Mouse (Mus musculus): ENCODE results near the gene Sppl3.
"Not testable (repeated sequence)": the region's sequence is repeated elsewhere in the genome, so short reads cannot be mapped to it uniquely, and the experiment has no call there.

Sppl3 gene

DNA sequence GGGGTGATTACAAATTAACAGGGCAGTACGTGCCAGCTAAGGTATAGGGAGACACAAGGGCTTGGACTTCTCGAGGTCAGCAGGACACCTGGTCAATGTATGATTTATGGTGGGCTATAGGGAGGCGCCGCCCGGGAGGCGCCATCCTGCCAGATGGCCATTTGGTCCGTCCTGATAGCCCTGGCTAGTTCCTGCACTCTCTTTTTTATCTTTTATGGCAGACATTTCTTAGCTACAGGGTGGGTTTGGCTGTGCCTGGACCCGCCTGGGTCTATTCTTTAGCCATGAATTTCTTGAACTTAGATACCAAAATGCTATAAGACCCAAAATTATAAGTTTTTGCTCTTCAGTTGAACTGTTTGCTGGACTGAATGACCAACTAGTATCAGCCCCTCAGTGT, 62.4 kb downstream of the Sppl3 start:
- ATAC-seq (ENCODE audit: low TSS enrichment): not testable (repeated sequence)

- no peak for ATAC-seq (ENCODE audit: low TSS enrichment)
Measured at GRCm38 (mm10) chr5:115074749-115075148, 63.8 kb downstream of the Sppl3 start.

GRCm38 (mm10) chr5:115076144-115076901, 65.4 kb downstream of the Sppl3 start:
- no peak for ATAC-seq (ENCODE audit: low TSS enrichment)

DNA sequence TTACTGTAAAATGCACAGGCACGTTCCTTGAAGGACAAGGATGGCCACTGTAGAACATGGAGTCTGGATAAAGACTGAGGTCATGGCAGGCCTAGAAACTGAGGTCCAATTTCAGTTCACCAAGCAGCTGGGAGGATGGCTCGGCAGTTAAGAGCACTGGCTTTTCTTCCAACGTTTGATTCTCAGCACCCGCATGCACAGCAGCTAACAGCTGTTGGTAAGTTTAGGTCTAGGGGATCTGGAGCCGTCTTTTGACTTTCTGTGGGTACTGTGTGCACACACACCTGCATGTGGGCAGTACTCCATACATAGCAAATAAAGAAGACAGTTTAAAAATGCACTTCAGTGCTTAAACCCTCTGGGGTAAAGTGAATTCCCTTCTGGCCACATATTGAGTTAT, 70.7 kb downstream of the Sppl3 start:
- ATAC-seq (ENCODE audit: low TSS enrichment): no peak

GRCm38 (mm10) chr5:115083492-115083891, 72.6 kb downstream of the Sppl3 start:
- ATAC-seq (ENCODE audit: low TSS enrichment): no peak

GRCm38 (mm10) chr5:115085675-115086074, 74.7 kb downstream of the Sppl3 start:
- no peak for ATAC-seq (ENCODE audit: low TSS enrichment)

- no peak for ATAC-seq (ENCODE audit: low TSS enrichment)
Measured at GRCm38 (mm10) chr5:115089592-115090268, 78.8 kb downstream of the Sppl3 start.

- no peak for ATAC-seq (ENCODE audit: low TSS enrichment)
Measured at GRCm38 (mm10) chr5:115091015-115091414, 80.1 kb downstream of the Sppl3 start.

- ATAC-seq (ENCODE audit: low TSS enrichment): no peak
Measured at GRCm38 (mm10) chr5:115091776-115092175, 80.8 kb downstream of the Sppl3 start.

GRCm38 (mm10) chr5:115098195-115098594, 87.3 kb downstream of the Sppl3 start, which contains the start of gene Gm10401:
Gm10401 (minus strand) TSS chr5:115098295.
- no peak for ATAC-seq (ENCODE audit: low TSS enrichment)

DNA sequence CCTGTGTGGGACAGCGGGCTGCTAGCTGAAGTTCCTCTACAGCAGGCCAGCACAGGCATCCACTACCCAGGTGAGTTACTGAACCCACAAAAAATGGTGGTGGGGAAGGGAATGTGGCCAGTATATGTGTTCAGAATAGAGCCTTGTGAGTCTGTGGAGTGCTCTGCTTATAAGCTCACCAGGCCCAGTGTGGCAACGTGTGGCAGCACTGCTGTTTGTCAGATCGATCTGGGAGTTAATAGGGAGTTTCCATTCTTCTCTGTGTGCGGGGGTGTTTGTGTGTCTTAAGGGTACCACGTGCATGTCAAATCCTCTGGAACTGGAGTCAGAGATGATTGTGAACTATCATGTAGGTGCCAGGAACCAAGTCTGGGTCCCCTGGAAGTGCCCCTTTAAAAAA, 88.6 kb downstream of the Sppl3 start:
- no peak for ATAC-seq (ENCODE audit: low TSS enrichment)

GRCm38 (mm10) chr5:115099991-115100390, 89.1 kb downstream of the Sppl3 start:
- ATAC-seq (ENCODE audit: low TSS enrichment): no peak

- ATAC-seq (ENCODE audit: low TSS enrichment): no peak
Measured at GRCm38 (mm10) chr5:115100473-115100872, 89.5 kb downstream of the Sppl3 start.

DNA sequence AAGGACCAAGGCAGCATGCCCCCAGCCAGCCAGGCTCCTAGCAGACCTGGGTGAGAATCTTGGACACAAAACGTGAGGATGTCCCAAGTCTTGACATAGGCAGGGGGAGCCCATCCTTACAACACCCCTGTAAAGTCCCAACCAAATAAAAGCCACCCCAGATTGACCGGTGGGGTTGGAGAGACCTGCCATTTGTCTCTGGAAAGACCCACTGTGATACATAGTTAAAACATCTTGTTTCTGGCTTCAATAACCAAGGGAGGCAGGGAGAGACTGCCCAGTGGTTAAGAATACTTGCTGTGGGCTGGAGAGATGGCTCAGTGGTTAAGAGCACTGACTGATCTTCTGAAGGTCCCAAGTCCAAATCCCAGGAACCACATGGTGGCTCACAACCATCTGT, 91.3 kb downstream of the Sppl3 start:
- ATAC-seq (ENCODE audit: low TSS enrichment): no peak

GRCm38 (mm10) chr5:115103253-115103652, 92.3 kb downstream of the Sppl3 start:
- not testable (repeated sequence) for ATAC-seq (ENCODE audit: low TSS enrichment)

GRCm38 (mm10) chr5:115111156-115111555, 100.2 kb downstream of the Sppl3 start:
- ATAC-seq (ENCODE audit: low TSS enrichment): no peak

GRCm38 (mm10) chr5:115113244-115113643, 102.3 kb downstream of the Sppl3 start:
- no peak for ATAC-seq (ENCODE audit: low TSS enrichment)

- ATAC-seq (ENCODE audit: low TSS enrichment): no peak
Measured at GRCm38 (mm10) chr5:115114501-115114900, 103.6 kb downstream of the Sppl3 start.

DNA sequence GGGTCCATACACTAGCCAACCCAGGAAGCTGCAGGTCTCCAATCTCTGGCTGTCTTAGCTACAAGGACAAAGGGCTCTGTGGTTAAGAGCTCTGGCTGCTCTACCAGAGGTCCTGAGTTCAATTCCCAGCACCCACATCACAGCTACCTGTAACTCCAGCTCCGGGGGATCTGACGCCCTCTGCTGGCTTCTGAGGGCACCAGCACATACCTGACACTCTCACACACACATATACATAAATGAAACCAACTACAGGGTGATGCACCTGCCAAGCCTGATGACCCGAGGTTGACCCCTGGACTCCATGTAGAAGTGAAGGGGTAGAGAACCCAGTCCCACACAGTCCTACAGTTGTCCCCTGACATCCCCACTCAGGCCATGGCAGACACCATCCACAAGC, 105.5 kb downstream of the Sppl3 start:
- ATAC-seq (ENCODE audit: low TSS enrichment): no peak

- ATAC-seq (ENCODE audit: low TSS enrichment): no peak
Measured at GRCm38 (mm10) chr5:115117467-115117866, 106.5 kb downstream of the Sppl3 start.

DNA sequence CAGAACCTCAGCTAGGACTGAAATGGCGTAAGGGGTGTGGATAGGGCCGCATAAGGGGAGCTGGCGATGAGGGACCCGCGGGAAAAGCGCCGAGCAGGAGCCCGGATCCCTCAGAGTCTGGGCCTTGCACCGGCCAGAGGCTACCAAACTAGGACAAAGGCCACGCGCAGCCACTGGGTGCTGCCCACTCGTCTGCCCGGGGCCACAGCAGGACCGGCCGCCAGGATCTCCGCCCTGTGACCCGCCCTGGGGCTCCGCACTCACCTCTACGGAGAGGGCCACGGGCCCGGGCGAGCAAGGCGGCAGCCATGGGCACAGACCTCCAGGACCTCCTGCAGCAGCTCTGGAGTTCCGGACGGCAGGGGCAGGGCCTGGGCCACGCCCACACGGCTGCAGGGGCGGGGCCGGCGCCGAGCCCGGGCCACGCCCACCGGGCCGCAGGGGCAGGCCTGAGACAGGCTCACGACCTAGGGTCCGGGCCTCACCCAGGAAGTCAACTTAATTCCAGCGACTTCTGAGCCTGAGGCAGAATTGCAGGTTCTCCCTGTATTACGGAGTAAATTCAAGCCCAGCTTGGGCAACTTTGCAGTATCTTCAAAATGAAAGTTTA, 108.1 kb downstream of the Sppl3 start, which contains the start of gene Acads:
TSS of gene Acads (minus strand) at position 386 of the 610 bp plus-strand sequence.
- 0 out of 2 replicates have a peak, but pooled peaks have one; percentile 36 for ATAC-seq (ENCODE audit: low TSS enrichment)

DNA sequence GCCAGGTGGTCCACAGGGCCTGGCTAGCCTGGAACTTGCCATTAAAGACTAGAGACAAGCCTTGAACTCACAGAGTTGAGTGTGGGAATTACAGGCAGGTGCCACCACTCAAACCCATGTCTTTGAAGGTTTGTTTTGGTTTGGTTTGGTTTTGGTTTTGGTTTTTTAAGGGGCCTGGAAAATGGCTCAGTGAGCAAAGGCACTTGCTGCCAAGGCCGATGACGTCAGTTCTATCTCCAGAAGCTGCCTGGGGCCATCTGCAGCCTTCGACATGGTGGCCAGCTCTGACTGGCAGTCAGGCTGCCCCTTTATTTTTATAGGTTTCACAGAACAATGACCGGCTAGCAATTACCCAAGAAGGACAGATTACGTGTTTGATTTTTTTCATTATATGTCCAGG, 110.0 kb downstream of the Sppl3 start:
- ATAC-seq (ENCODE audit: low TSS enrichment): no peak

DNA sequence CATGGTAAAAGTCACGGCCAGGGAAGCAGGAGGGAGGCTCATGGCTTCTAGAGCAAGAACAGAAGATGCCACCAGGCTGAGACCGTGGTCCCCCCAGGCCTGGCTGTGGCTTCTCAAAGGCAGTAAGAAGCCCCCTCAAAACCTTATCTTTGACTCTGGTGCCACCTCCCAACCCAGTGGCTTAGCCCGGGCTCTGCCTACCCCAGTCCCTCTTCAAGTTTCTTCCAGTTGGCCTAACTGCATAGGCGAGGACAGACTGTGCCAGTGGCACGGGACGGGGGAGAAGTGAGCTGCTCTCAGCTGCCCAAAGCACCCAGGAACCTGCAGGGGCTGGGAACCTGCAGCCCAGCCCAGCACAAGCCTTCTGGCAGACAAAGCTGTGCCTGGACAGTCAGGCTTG, 113.8 kb downstream of the Sppl3 start:
- ATAC-seq (ENCODE audit: low TSS enrichment): no peak

Measured in frontal cortex, adult (tissue).